Mouse (Mus musculus): ENCODE data around the gene Mdk. TPM values are rescaled to one million over a fixed set of nuclear protein-coding genes. Genes with fewer than 3 reads are reported as not detected.

Gene Mdk
- polyA plus RNA-seq, 1 experiment from 2014 or later: 50.1 TPM

- no peaks in the 10 kb centered on the region for H3K9me3 ChIP-seq (replicated peaks)
- no peak for DNase-seq
- ATAC-seq (ENCODE audit: low read depth): no peak
- peak overlapping the region; percentile 43 for H3K4me3 ChIP-seq (replicated peaks)
- peak overlapping the region; percentile 53 for H3K9ac ChIP-seq
- H3K36me3 ChIP-seq: peaks cover 31% of the 10 kb centered on the region
- H3K27ac ChIP-seq: no peak overlapping the region
- peaks cover 42% of the 10 kb centered on the region for H3K27me3 ChIP-seq
- H3K4me1 ChIP-seq (replicated peaks): peaks cover 71% of the 10 kb centered on the region
- H3K4me2 ChIP-seq: peak overlapping the region; percentile 67
- WGBS (ENCODE audit: insufficient replicate concordance): 30% methylated on average over 23 of the region's 23 CpGs
Observed at GRCm38 (mm10) chr2:91930761-91931291, 1.3 kb downstream of the Mdk start.

- peak overlapping the region; percentile 67 for H3K4me2 ChIP-seq
- H3K27me3 ChIP-seq: peaks cover 51% of the 10 kb centered on the region
- DNase-seq (peak; percentile 55), ATAC-seq (ENCODE audit: low read depth) (no peak)
- H3K9me3 ChIP-seq (replicated peaks): no peaks in the 10 kb centered on the region
- no peak overlapping the region for H3K27ac ChIP-seq
- peaks cover 68% of the 10 kb centered on the region for H3K4me1 ChIP-seq (replicated peaks)
- H3K4me3 ChIP-seq (replicated peaks): no peak overlapping the region
- 19% methylated on average over 12 of the region's 12 CpGs for WGBS (ENCODE audit: insufficient replicate concordance)
- no peak overlapping the region for H3K9ac ChIP-seq
- H3K36me3 ChIP-seq: peaks cover 22% of the 10 kb centered on the region
Observed at GRCm38 (mm10) chr2:91929936-91930335, 2.2 kb downstream of the Mdk start.

- DNase-seq: no peak
- no peak overlapping the region for H3K27ac ChIP-seq
- no peak overlapping the region for H3K4me3 ChIP-seq (replicated peaks)
- no peak overlapping the region for H3K9ac ChIP-seq
- H3K4me1 ChIP-seq (replicated peaks): peaks cover 63% of the 10 kb centered on the region
- ATAC-seq (ENCODE audit: low read depth): no peak
- 65% methylated on average over 3 of the region's 3 CpGs for WGBS (ENCODE audit: insufficient replicate concordance)
- peaks cover 18% of the 10 kb centered on the region for H3K36me3 ChIP-seq
- no peaks in the 10 kb centered on the region for H3K9me3 ChIP-seq (replicated peaks)
- H3K4me2 ChIP-seq: no peak overlapping the region
- H3K27me3 ChIP-seq: peaks cover 56% of the 10 kb centered on the region
Observed at GRCm38 (mm10) chr2:91929455-91929854, 2.6 kb downstream of the Mdk start.

GRCm38 (mm10) chr2:91928534-91929350, 3.4 kb downstream of the Mdk start:
- no peak overlapping the region for H3K4me2 ChIP-seq
- peaks cover 59% of the 10 kb centered on the region for H3K4me1 ChIP-seq (replicated peaks)
- ATAC-seq (ENCODE audit: low read depth): no peak
- peaks cover 11% of the 10 kb centered on the region for H3K36me3 ChIP-seq
- 70% methylated on average over 23 of the region's 23 CpGs for WGBS (ENCODE audit: insufficient replicate concordance)
- DNase-seq: no peak
- H3K9me3 ChIP-seq (replicated peaks): no peaks in the 10 kb centered on the region
- H3K27me3 ChIP-seq: peaks cover 63% of the 10 kb centered on the region
- no peak overlapping the region for H3K4me3 ChIP-seq (replicated peaks)
- no peak overlapping the region for H3K9ac ChIP-seq
- H3K27ac ChIP-seq: no peak overlapping the region

GRCm38 (mm10) chr2:91927826-91928533, 4.1 kb downstream of the Mdk start:
- Histone ChIP-seq H3K4me3 (replicated peaks) (no peak overlapping the region), H3K9me3 (replicated peaks) (no peaks in the 10 kb centered on the region), H3K36me3 (peaks cover 3% of the 10 kb centered on the region), H3K9ac (no peak overlapping the region), H3K27ac (no peak overlapping the region), H3K4me2 (peak overlapping the region; percentile 51), H3K4me1 (replicated peaks) (peaks cover 59% of the 10 kb centered on the region), H3K27me3 (peaks cover 71% of the 10 kb centered on the region)
- DNase-seq: peak; percentile 69
- WGBS (ENCODE audit: insufficient replicate concordance): 37% methylated on average over 34 of the region's 34 CpGs
- no peak; the same call in 1 of the 2 replicates for ATAC-seq (ENCODE audit: low read depth)

- Histone ChIP-seq H3K27me3 (peaks cover 80% of the 10 kb centered on the region), H3K4me2 (peak within 1 kb of the TSS; percentile 51), H3K4me3 (replicated peaks) (no peak within 1 kb of the TSS), H3K27ac (no peak within 1 kb of the TSS), H3K9ac (no peak within 1 kb of the TSS), H3K4me1 (replicated peaks) (peaks cover 59% of the 10 kb centered on the region), H3K36me3 (no peaks in the 10 kb centered on the region), H3K9me3 (replicated peaks) (no peaks in the 10 kb centered on the region)
- ATAC-seq (ENCODE audit: low read depth) (no peak), DNase-seq (no peak)
- WGBS (ENCODE audit: insufficient replicate concordance): 64% methylated on average over 3 of the region's 3 CpGs
Observed at GRCm38 (mm10) chr2:91926949-91927348, 5.1 kb downstream of the Mdk start, which contains the start of gene Chrm4. Chrm4 (plus strand) TSS chr2:91927249.

GRCm38 (mm10) chr2:91925442-91925841, 6.7 kb downstream of the Mdk start:
- Histone ChIP-seq H3K36me3 (no peaks in the 10 kb centered on the region), H3K27ac (no peak overlapping the region; the same call in 1 of the 2 replicates), H3K27me3 (peaks cover 80% of the 10 kb centered on the region), H3K9ac (no peak overlapping the region), H3K9me3 (replicated peaks) (no peaks in the 10 kb centered on the region), H3K4me3 (replicated peaks) (no peak overlapping the region), H3K4me1 (replicated peaks) (peaks cover 55% of the 10 kb centered on the region), H3K4me2 (no peak overlapping the region)
- WGBS (ENCODE audit: insufficient replicate concordance): 79% methylated on average over 15 of the region's 15 CpGs
- DNase-seq (no peak), ATAC-seq (ENCODE audit: low read depth) (no peak)

- Histone ChIP-seq H3K27ac (no peak overlapping the region), H3K36me3 (no peaks in the 10 kb centered on the region), H3K4me2 (no peak overlapping the region), H3K4me1 (replicated peaks) (peaks cover 48% of the 10 kb centered on the region), H3K4me3 (replicated peaks) (no peak overlapping the region), H3K9me3 (replicated peaks) (no peaks in the 10 kb centered on the region), H3K27me3 (peaks cover 81% of the 10 kb centered on the region), H3K9ac (no peak overlapping the region)
- DNase-seq: no peak
- ATAC-seq (ENCODE audit: low read depth): no peak
- 52% methylated on average over 1 of the region's 1 CpGs for WGBS (ENCODE audit: insufficient replicate concordance)
Observed at GRCm38 (mm10) chr2:91924726-91925125, 7.4 kb downstream of the Mdk start.

GRCm38 (mm10) chr2:91923415-91924337, 8.4 kb downstream of the Mdk start:
- peaks cover under 1% of the 10 kb centered on the region; the same call in 1 of the 2 replicates for H3K36me3 ChIP-seq
- no peak overlapping the region for H3K27ac ChIP-seq
- H3K9ac ChIP-seq: no peak overlapping the region
- ATAC-seq (ENCODE audit: low read depth) (peak; percentile 29; the same call in 1 of the 2 replicates), DNase-seq (no peak)
- H3K27me3 ChIP-seq: peaks cover 76% of the 10 kb centered on the region
- H3K9me3 ChIP-seq (replicated peaks): no peaks in the 10 kb centered on the region
- 4% methylated on average over 54 of the region's 54 CpGs for WGBS (ENCODE audit: insufficient replicate concordance)
- H3K4me2 ChIP-seq: peak overlapping the region; percentile 83
- H3K4me1 ChIP-seq (replicated peaks): peaks cover 47% of the 10 kb centered on the region
- peak overlapping the region; percentile 56 for H3K4me3 ChIP-seq (replicated peaks)

GRCm38 (mm10) chr2:91922586-91923414, 9.3 kb downstream of the Mdk start:
- peaks cover 40% of the 10 kb centered on the region for H3K4me1 ChIP-seq (replicated peaks)
- H3K27ac ChIP-seq: no peak overlapping the region
- no peak overlapping the region for H3K9ac ChIP-seq
- H3K4me2 ChIP-seq: peak overlapping the region; percentile 83
- 2% methylated on average over 37 of the region's 37 CpGs for WGBS (ENCODE audit: insufficient replicate concordance)
- no peaks in the 10 kb centered on the region for H3K9me3 ChIP-seq (replicated peaks)
- ATAC-seq (ENCODE audit: low read depth) (no peak), DNase-seq (no peak)
- H3K4me3 ChIP-seq (replicated peaks): peak overlapping the region; percentile 56
- H3K36me3 ChIP-seq: peaks cover 10% of the 10 kb centered on the region
- peaks cover 70% of the 10 kb centered on the region for H3K27me3 ChIP-seq
